Mouse (Mus musculus): ENCODE measurements at regions not wholly inside any gene's neighbourhood (a gene's known extent, or its start where the extent isn't known, plus 50 kb on each side); places are given as distances from the start of the nearest gene placed in this dataset.

DNA sequence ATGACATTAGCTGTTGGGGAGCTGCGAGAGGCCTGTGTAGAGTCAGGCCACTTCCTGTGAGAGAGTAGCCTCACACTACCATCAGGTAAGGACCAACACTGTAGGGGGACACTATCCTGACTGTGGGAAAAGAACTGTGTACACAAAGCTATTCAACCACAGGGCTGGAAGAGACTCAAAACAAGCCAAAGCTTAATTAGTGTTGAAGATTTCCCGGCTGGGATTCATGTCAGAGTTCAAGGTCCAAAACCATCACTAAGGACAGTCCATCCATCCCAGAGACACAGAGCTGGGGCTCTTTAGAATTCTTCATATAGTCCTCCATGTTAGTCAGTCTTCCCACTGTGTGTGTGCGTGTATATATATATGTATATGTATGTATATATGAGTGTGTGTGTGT is 221.5 kb downstream of the Sox4 start:
- 81% methylated on average over 3 of the region's 3 CpGs for WGBS
- Histone ChIP-seq H3K4me2 (no peak overlapping the region), H3K27ac (no peak overlapping the region), H3K4me1 (peaks cover 11% of the 10 kb centered on the region), H3K36me3 (ENCODE audit: poor library complexity, severe bottlenecking) (0 out of 2 replicates have a peak, but pooled peaks cover 4% of the 10 kb centered on the region), H3K9me3 (replicated peaks) (no peaks in the 10 kb centered on the region), H3K9ac (no peak overlapping the region), H3K27me3 (no peaks in the 10 kb centered on the region), H3K4me3 (no peak overlapping the region)
- no peak for ATAC-seq

DNA sequence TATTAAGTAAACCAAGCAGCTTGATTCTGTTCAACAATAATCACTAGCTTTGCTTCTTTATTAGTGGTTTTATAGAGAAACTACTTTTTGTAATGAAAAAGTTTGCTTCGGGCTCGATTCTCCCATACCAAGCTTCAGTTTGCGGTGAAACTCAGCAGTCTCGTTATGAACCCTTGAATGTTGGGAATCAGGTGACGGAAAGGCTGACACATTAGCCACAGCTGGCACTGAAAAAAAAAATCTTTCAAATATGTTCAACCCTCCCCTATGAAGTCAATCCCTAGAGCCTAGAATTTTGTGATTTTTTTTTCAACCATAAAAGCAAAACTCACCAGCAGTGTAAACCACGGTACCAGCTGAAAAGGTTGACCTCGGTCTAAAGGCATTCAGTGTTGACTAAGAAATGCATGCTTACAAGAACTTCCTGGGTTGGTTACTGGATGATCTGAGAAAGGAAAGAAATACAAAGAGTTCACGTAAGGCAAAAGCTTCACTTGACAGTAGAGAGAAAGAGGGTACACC is 223.4 kb downstream of the Sox4 start:
- no peak overlapping the region for H3K4me3 ChIP-seq
- WGBS: 88% methylated on average over 8 of the region's 8 CpGs
- ATAC-seq: no peak
- peaks cover 11% of the 10 kb centered on the region for H3K4me1 ChIP-seq
- no peaks in the 10 kb centered on the region for H3K9me3 ChIP-seq (replicated peaks)
- H3K27me3 ChIP-seq: no peaks in the 10 kb centered on the region
- H3K4me2 ChIP-seq: no peak overlapping the region
- 0 out of 2 replicates have a peak, but pooled peaks cover 4% of the 10 kb centered on the region for H3K36me3 ChIP-seq (ENCODE audit: poor library complexity, severe bottlenecking)
- no peak overlapping the region for H3K27ac ChIP-seq
- H3K9ac ChIP-seq: no peak overlapping the region

DNA sequence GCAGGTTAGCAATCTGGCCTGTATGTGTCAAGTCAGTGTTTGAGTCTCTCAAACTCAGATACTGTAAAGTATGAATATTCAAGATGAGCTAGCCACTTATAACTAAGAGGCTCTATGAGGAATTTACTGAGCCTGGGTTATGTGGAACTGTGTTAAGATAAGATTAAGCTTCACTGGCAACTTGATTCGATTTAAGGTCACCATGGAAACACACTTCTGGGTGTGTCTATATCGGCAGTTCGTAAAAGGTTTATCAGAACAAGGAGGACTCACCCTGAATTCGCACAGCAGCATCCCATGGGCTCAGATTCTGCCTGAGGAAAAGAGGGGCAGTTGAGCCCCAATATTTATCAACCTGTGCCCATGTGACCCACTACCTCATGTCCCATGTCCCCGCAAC is 224.7 kb downstream of the Sox4 start:
- H3K36me3 ChIP-seq (ENCODE audit: poor library complexity, severe bottlenecking): 0 out of 2 replicates have a peak, but pooled peaks cover 4% of the 10 kb centered on the region
- no peak overlapping the region for H3K4me2 ChIP-seq
- peaks cover 11% of the 10 kb centered on the region for H3K4me1 ChIP-seq
- no peak overlapping the region for H3K4me3 ChIP-seq
- H3K27ac ChIP-seq: no peak overlapping the region
- H3K9me3 ChIP-seq (replicated peaks): no peaks in the 10 kb centered on the region
- no peak overlapping the region for H3K9ac ChIP-seq
- H3K27me3 ChIP-seq: no peaks in the 10 kb centered on the region
- 88% methylated on average over 5 of the region's 5 CpGs for WGBS
- ATAC-seq: no peak

DNA sequence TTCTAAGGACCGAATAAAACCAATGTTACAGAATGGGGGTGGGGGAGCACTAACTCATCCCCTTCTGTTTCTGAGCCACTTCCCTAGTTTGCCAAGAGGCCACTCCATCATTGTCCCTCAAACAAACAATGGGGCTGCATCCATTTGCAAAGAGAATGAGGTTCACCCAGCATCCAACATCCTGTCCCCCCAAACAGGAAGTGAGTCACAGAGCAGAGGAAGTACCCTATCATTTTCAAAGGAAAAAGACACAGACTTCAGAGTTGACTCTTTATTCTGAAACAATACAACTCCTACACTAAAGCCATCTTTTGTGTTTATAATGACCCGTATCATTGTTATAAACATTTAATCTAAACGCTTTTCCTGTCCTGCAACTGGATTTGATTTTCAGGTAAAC is 229.2 kb downstream of the Sox4 start:
- H3K27ac ChIP-seq: no peak overlapping the region
- H3K36me3 ChIP-seq (ENCODE audit: poor library complexity, severe bottlenecking): 0 out of 2 replicates have a peak, but pooled peaks cover under 1% of the 10 kb centered on the region
- no peak for ATAC-seq
- 85% methylated on average over 3 of the region's 3 CpGs for WGBS
- H3K27me3 ChIP-seq: no peaks in the 10 kb centered on the region
- H3K4me2 ChIP-seq: no peak overlapping the region
- H3K4me3 ChIP-seq: no peak overlapping the region
- no peaks in the 10 kb centered on the region for H3K9me3 ChIP-seq (replicated peaks)
- H3K4me1 ChIP-seq: peaks cover 41% of the 10 kb centered on the region
- no peak overlapping the region for H3K9ac ChIP-seq

DNA sequence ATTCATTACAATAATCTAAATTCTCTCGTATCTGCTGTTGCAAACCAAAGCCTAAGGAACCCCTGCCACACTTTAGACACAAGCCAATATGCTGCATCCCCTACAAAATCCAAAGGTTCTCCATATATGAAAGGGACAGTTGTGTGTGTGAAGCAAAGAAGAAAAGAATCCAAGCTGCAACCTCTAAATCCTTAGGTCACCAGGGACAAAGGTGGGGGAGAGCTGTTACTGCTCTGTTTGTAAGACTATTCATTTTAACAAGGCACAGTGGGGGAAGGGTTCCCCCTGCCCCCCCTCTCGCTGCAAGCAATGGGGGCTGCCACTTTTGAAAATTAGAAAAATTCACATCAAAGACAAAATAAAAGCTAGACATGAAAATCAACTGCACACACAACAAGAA is 231.4 kb downstream of the Sox4 start:
- Histone ChIP-seq H3K4me3 (no peak overlapping the region), H3K4me2 (peak overlapping the region; percentile 47), H3K9me3 (replicated peaks) (no peaks in the 10 kb centered on the region), H3K27ac (peak overlapping the region; percentile 95), H3K4me1 (peaks cover 63% of the 10 kb centered on the region), H3K9ac (peak overlapping the region; percentile 41; the same call in 1 of the 2 replicates), H3K27me3 (no peaks in the 10 kb centered on the region), H3K36me3 (ENCODE audit: poor library complexity, severe bottlenecking) (no peaks in the 10 kb centered on the region)
- WGBS: 5% methylated on average over 2 of the region's 2 CpGs
- ATAC-seq: no peak

- Histone ChIP-seq H3K36me3 (ENCODE audit: poor library complexity, severe bottlenecking) (no peaks in the 10 kb centered on the region), H3K27me3 (no peaks in the 10 kb centered on the region), H3K4me2 (peak overlapping the region; percentile 47), H3K4me1 (peaks cover 68% of the 10 kb centered on the region), H3K27ac (peak overlapping the region; percentile 95), H3K4me3 (no peak overlapping the region), H3K9ac (peak overlapping the region; percentile 41), H3K9me3 (replicated peaks) (no peaks in the 10 kb centered on the region)
- 18% methylated on average over 11 of the region's 11 CpGs for WGBS
- ATAC-seq: no peak
These were observed 231.9 kb downstream of the Sox4 start for GRCm38 (mm10) chr13:28721548-28721981.

DNA sequence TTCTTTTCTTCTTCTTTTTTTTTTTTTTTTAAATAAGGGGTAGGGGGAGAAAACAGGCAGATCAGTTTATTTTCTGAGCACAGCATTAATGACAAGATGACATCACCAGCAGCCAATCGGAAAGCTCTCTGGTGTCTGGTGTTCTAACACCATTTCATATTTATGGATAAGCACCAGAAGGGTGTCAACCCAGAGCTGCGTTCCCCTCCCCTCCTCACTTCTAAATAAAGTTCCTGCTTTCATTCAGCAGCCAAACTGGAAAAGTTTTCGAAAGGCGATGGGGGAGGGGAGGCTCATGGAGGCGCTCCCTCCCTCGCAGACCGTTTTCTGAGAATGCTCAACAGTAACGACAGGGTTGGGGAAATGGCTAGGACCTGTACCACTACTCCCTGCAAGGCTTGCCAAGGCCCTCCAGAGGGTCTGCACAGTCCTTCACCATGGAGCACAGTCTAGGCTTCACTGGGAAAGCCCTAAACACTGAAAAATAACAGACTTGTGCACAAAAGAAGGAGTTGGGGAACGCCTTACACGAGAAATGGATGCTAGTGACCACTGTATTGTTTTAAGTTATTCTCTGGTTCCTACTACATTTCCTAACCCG is 232.8 kb downstream of the Sox4 start:
- Histone ChIP-seq H3K27me3 (no peaks in the 10 kb centered on the region), H3K9ac (peak overlapping the region; percentile 5; the same call in 1 of the 2 replicates), H3K27ac (peak overlapping the region; percentile 95), H3K4me2 (peak overlapping the region; percentile 47), H3K4me1 (peaks cover 71% of the 10 kb centered on the region), H3K4me3 (peak overlapping the region; percentile 6; the same call in 1 of the 2 replicates), H3K36me3 (ENCODE audit: poor library complexity, severe bottlenecking) (no peaks in the 10 kb centered on the region), H3K9me3 (replicated peaks) (no peaks in the 10 kb centered on the region)
- ATAC-seq: peak; percentile 74
- WGBS: 22% methylated on average over 11 of the region's 11 CpGs

- Histone ChIP-seq H3K36me3 (ENCODE audit: poor library complexity, severe bottlenecking) (no peaks in the 10 kb centered on the region), H3K4me3 (no peak overlapping the region), H3K9ac (no peak overlapping the region), H3K4me1 (peaks cover 71% of the 10 kb centered on the region), H3K27me3 (no peaks in the 10 kb centered on the region), H3K4me2 (peak overlapping the region; percentile 32), H3K27ac (peak overlapping the region; percentile 95), H3K9me3 (replicated peaks) (no peaks in the 10 kb centered on the region)
- 52% methylated on average over 11 of the region's 11 CpGs for whole genome bisulfite sequencing
- peak; percentile 16; the same call in 1 of the 2 replicates for ATAC-seq
These were observed 233.3 kb downstream of the Sox4 start for GRCm38 (mm10) chr13:28720169-28720568.

DNA sequence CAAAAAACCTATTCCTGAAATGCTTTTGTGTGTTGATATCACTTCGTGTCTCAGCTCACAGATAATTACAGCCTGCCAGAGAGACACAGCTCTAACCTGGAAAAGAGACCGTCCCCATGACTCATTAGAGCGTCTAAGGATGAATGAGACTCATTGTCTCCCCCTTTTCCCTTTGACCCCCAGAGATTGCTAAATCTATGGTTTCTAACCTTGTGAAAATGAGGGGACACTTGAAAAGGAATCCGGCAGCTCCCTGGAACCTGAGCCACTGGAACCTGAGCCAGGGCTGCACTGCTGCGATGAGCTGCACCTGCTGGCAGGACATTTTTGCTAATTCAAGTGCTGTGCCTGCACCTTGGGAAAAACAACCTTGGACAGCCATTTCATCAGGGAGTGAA is 234.6 kb downstream of the Sox4 start:
- Histone ChIP-seq H3K9ac (peak overlapping the region; percentile 30; the same call in 1 of the 2 replicates), H3K4me3 (no peak overlapping the region), H3K9me3 (replicated peaks) (no peaks in the 10 kb centered on the region), H3K36me3 (ENCODE audit: poor library complexity, severe bottlenecking) (no peaks in the 10 kb centered on the region), H3K4me2 (peak overlapping the region; percentile 37), H3K4me1 (peaks cover 75% of the 10 kb centered on the region), H3K27me3 (no peaks in the 10 kb centered on the region), H3K27ac (peak overlapping the region; percentile 95)
- 8% methylated on average over 5 of the region's 5 CpGs for WGBS
- ATAC-seq: peak; percentile 1; the same call in 1 of the 2 replicates

DNA sequence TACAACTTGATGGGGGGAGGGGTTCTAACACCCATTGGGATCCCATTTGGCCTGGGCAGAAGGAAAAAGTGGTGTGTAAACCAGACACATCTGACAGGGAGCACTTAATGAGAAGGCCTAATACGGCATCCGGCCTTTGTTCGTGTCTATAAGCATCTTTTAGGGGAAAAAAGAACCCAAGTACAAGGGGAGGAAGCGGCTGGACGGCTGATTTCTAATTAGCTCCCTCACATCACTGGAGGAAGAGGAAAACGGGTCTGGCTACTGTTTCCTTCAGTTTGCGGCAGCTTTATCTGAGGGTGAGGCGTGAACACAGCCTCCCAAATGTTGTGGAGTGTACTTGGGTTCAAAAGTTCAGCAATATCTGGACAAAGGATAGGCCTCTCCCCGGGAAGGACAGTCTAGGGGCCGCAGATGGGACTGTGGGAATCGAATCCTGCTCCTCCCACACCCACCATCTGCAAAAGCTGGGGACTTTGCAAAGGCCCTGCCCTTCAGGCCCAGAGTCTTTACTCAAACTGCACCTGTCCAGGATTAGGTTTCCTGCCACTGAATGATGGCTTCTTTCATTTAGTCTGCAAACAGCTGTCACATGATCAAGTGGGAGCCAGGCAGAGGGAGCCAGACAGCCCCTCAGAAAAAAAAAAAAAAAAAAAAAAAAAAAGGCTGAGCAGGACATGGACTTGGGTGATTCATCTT is 235.2 kb downstream of the Sox4 start:
- no peaks in the 10 kb centered on the region for H3K36me3 ChIP-seq (ENCODE audit: poor library complexity, severe bottlenecking)
- no peaks in the 10 kb centered on the region for H3K27me3 ChIP-seq
- no peaks in the 10 kb centered on the region for H3K9me3 ChIP-seq (replicated peaks)
- H3K9ac ChIP-seq: peak overlapping the region; percentile 34
- peaks cover 74% of the 10 kb centered on the region for H3K4me1 ChIP-seq
- H3K4me2 ChIP-seq: peak overlapping the region; percentile 37
- WGBS: 2% methylated on average over 11 of the region's 11 CpGs
- no peak overlapping the region for H3K4me3 ChIP-seq
- peak; percentile 62 for ATAC-seq
- H3K27ac ChIP-seq: peak overlapping the region; percentile 95

- peak overlapping the region; percentile 37; the same call in 1 of the 2 replicates for H3K4me2 ChIP-seq
- H3K4me1 ChIP-seq: peaks cover 65% of the 10 kb centered on the region
- H3K36me3 ChIP-seq (ENCODE audit: poor library complexity, severe bottlenecking): no peaks in the 10 kb centered on the region
- H3K9ac ChIP-seq: no peak overlapping the region
- H3K27ac ChIP-seq: peak overlapping the region; percentile 95
- no peak for ATAC-seq
- no peaks in the 10 kb centered on the region for H3K9me3 ChIP-seq (replicated peaks)
- H3K4me3 ChIP-seq: no peak overlapping the region
- H3K27me3 ChIP-seq: no peaks in the 10 kb centered on the region
- WGBS: 93% methylated on average over 4 of the region's 4 CpGs
These were observed 236.1 kb downstream of the Sox4 start for GRCm38 (mm10) chr13:28717404-28717803.

DNA sequence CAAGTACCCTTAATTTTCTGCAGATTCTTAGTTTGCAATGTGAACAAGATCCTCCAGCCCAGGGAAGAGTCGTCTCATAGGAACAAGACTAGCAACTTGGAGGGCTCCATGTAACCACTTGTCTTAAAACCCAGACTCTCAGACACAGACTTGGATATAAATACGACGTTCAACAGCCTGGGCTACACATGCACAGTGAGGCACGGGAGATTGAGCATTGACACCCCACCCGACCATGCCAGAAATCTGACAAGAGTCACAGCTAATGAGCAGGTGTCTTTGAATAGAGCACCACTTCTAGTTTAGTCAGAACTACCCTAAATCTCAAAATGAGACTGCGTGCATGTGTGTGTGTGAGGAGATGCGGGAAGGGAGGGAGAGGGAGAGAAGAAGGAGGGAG is 243.5 kb downstream of the Sox4 start:
- no peaks in the 10 kb centered on the region for H3K27me3 ChIP-seq
- H3K27ac ChIP-seq: peak overlapping the region; percentile 25
- 36% methylated on average over 7 of the region's 7 CpGs for WGBS
- 0 out of 2 replicates have a peak, but pooled peaks cover 7% of the 10 kb centered on the region for H3K36me3 ChIP-seq (ENCODE audit: poor library complexity, severe bottlenecking)
- peaks cover 30% of the 10 kb centered on the region for H3K4me1 ChIP-seq
- H3K9me3 ChIP-seq (replicated peaks): no peaks in the 10 kb centered on the region
- H3K4me3 ChIP-seq: no peak overlapping the region
- H3K4me2 ChIP-seq: no peak overlapping the region
- peak; percentile 86 for ATAC-seq
- H3K9ac ChIP-seq: no peak overlapping the region
